Mouse (Mus musculus) forelimb bud, embryonic 11.5 days (tissue): ENCODE data around the gene Slc22a28.
"Not testable (repeated sequence)": the region's sequence is repeated elsewhere in the genome, so short reads cannot be mapped to it uniquely, and the experiment has no call there.

Experiments used
- DNase-seq: peaks from one replicate; pipeline ENCODE4 v3.0.0-alpha.2; 2012; ENCODE audit warnings: low read depth, low spot score

Gene Slc22a28

GRCm38 (mm10) chr19:8131881-8132280 is at the start of gene Slc22a28:
Gene Slc22a28, minus strand, starts transcription at chr19:8131982.
- DNase-seq: not testable (repeated sequence)

- DNase-seq: no peak
These were observed 17.2 kb upstream of the Slc22a28 start for GRCm38 (mm10) chr19:8148787-8149523.

- not testable (repeated sequence) for DNase-seq
These were observed 10.9 kb upstream of the Slc22a28 start for GRCm38 (mm10) chr19:8142716-8143115.

GRCm38 (mm10) chr19:8134127-8134841 is 2.5 kb upstream of the Slc22a28 start:
- DNase-seq: peak; percentile 6

GRCm38 (mm10) chr19:8019904-8020349 is 111.9 kb downstream of the Slc22a28 start:
- DNase-seq: no peak

- DNase-seq: not testable (repeated sequence)
These were observed 112.4 kb downstream of the Slc22a28 start for GRCm38 (mm10) chr19:8019329-8019851.

GRCm38 (mm10) chr19:8018535-8018934 is 113.2 kb downstream of the Slc22a28 start:
- not testable (repeated sequence) for DNase-seq
